Mouse (Mus musculus): ENCODE data around the gene Eif4enif1. TPM values are rescaled to one million over a fixed set of nuclear protein-coding genes. Genes with fewer than 3 reads are reported as not detected.

The Eif4enif1 gene
- total and polyA plus RNA-seq, 2 experiments, result 14.1 to 17.2 TPM

- H3K4me1 ChIP-seq (ENCODE audit: control insufficient read depth, insufficient read depth, low read length), result peaks cover 2% of the 10 kb centered on the region
Observed at GRCm38 (mm10) chr11:3291311-3292061, 89.3 kb downstream of the Eif4enif1 start.

DNA sequence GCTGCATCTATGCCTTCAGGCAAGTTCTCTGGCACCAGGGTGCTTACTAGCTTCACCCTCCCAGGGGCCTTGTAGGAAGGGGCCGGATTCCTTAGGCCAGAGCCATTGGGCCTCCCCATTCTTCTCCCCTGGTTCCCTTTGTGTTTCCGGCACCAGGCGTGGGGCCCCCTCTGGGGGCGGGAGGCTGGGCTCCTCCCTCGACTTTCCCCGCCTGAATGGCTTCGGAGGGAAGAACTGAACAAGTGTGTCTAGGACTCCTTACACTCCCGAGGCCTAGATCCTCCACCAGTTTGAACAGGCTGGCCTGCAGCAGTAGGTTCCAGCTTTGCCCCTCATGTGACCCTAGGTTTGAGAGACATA, 89.8 kb downstream of the Eif4enif1 start:
- Histone ChIP-seq H3K36me3 (ENCODE audit: control insufficient read depth, insufficient read depth, low read length) (no peaks in the 10 kb centered on the region; the same call in 1 of the 2 replicates), H3K4me3 (ENCODE audit: insufficient read depth, low read depth, low read length) (no peak overlapping the region), H3K79me2 (ENCODE audit: control insufficient read depth, insufficient read depth, low read length) (peaks cover 3% of the 10 kb centered on the region; the same call in 1 of the 2 replicates), H3K9ac (ENCODE audit: low read depth, low read length) (no peak overlapping the region), H3K27ac (replicated peaks; ENCODE audit: insufficient read depth, low read depth, low read length) (no peak overlapping the region), H3K27me3 (ENCODE audit: control insufficient read depth, insufficient read depth, low read length) (no peaks in the 10 kb centered on the region), H3K4me1 (ENCODE audit: control insufficient read depth, insufficient read depth, low read length) (peaks cover 2% of the 10 kb centered on the region)
- TF ChIP-seq CTCF (IDR thresholded peaks at IDR 0.05; ENCODE audit: low read depth, low read length), result no peak
- TF ChIP-seq POLR2A (IDR thresholded peaks at IDR 0.05; ENCODE audit: extremely low read depth, insufficient read depth, low read length), result no peak
- WGBS, result 55% methylated on average over 8 of the region's 8 CpGs
- DNase-seq (ENCODE audit: extremely low read depth, low read depth, low spot score), result no peak

More at GRCm38 (mm10) chr11:3291311-3292061, 89.3 kb downstream of the Eif4enif1 start:
- DNase-seq (ENCODE audit: extremely low read depth, low read depth, low spot score), result no peak
- H3K27me3 ChIP-seq (ENCODE audit: control insufficient read depth, insufficient read depth, low read length), result no peaks in the 10 kb centered on the region
- H3K79me2 ChIP-seq (ENCODE audit: control insufficient read depth, insufficient read depth, low read length), result peaks cover 3% of the 10 kb centered on the region; the same call in 1 of the 2 replicates
- WGBS, result 68% methylated on average over 26 of the region's 26 CpGs
- no peak for TF ChIP-seq CTCF (IDR thresholded peaks at IDR 0.05; ENCODE audit: low read depth, low read length)
- TF ChIP-seq POLR2A (IDR thresholded peaks at IDR 0.05; ENCODE audit: extremely low read depth, insufficient read depth, low read length), result no peak
- no peak overlapping the region for H3K27ac ChIP-seq (replicated peaks; ENCODE audit: insufficient read depth, low read depth, low read length)
- H3K9ac ChIP-seq (ENCODE audit: low read depth, low read length), result 0 out of 2 replicates have a peak overlapping the region, but pooled peaks have one; percentile 18
- peak overlapping the region; percentile 97 for H3K4me3 ChIP-seq (ENCODE audit: insufficient read depth, low read depth, low read length)
- no peaks in the 10 kb centered on the region; the same call in 1 of the 2 replicates for H3K36me3 ChIP-seq (ENCODE audit: control insufficient read depth, insufficient read depth, low read length)

GRCm38 (mm10) chr11:3292711-3293249, 90.6 kb downstream of the Eif4enif1 start:
- no peaks in the 10 kb centered on the region for H3K27me3 ChIP-seq (ENCODE audit: control insufficient read depth, insufficient read depth, low read length)
- 76% methylated on average over 8 of the region's 8 CpGs for WGBS
- no peak for TF ChIP-seq CTCF (IDR thresholded peaks at IDR 0.05; ENCODE audit: low read depth, low read length)
- H3K27ac ChIP-seq (replicated peaks; ENCODE audit: insufficient read depth, low read depth, low read length), result no peak overlapping the region
- DNase-seq (ENCODE audit: extremely low read depth, low read depth, low spot score), result no peak
- H3K36me3 ChIP-seq (ENCODE audit: control insufficient read depth, insufficient read depth, low read length), result no peaks in the 10 kb centered on the region; the same call in 1 of the 2 replicates
- peaks cover 3% of the 10 kb centered on the region; the same call in 1 of the 2 replicates for H3K79me2 ChIP-seq (ENCODE audit: control insufficient read depth, insufficient read depth, low read length)
- no peak overlapping the region for H3K9ac ChIP-seq (ENCODE audit: low read depth, low read length)
- peaks cover 2% of the 10 kb centered on the region for H3K4me1 ChIP-seq (ENCODE audit: control insufficient read depth, insufficient read depth, low read length)
- no peak overlapping the region for H3K4me3 ChIP-seq (ENCODE audit: insufficient read depth, low read depth, low read length)

DNA sequence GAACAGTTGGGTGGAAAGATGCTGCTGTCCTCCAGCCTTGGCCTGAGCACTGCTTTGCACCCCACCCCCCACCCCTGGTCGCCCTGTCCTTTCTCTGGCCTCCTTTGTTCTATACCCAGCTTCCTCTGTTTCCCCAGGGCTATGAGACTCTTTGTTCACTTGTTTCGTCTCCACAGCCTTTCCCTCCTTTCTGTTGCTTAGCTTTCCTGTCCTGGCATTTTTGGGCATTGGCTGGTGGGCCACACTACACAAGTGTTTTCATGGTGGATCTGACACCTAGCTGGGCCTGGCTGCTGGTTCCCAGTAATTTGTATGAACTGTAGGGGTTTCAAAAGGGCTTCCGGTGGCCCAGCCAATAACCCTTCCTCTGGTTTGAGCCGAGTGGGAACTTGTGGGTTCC, 91.2 kb downstream of the Eif4enif1 start:
- H3K4me3 ChIP-seq (ENCODE audit: insufficient read depth, low read depth, low read length), result no peak overlapping the region
- H3K27ac ChIP-seq (replicated peaks; ENCODE audit: insufficient read depth, low read depth, low read length), result no peak overlapping the region
- peaks cover 3% of the 10 kb centered on the region; the same call in 1 of the 2 replicates for H3K79me2 ChIP-seq (ENCODE audit: control insufficient read depth, insufficient read depth, low read length)
- H3K27me3 ChIP-seq (ENCODE audit: control insufficient read depth, insufficient read depth, low read length), result no peaks in the 10 kb centered on the region
- H3K36me3 ChIP-seq (ENCODE audit: control insufficient read depth, insufficient read depth, low read length), result no peaks in the 10 kb centered on the region; the same call in 1 of the 2 replicates
- 89% methylated on average over 4 of the region's 4 CpGs for WGBS
- peaks cover 2% of the 10 kb centered on the region for H3K4me1 ChIP-seq (ENCODE audit: control insufficient read depth, insufficient read depth, low read length)
- no peak overlapping the region for H3K9ac ChIP-seq (ENCODE audit: low read depth, low read length)
- no peak for DNase-seq (ENCODE audit: extremely low read depth, low read depth, low spot score)
- TF ChIP-seq CTCF (IDR thresholded peaks at IDR 0.05; ENCODE audit: low read depth, low read length), result no peak
- TF ChIP-seq POLR2A (IDR thresholded peaks at IDR 0.05; ENCODE audit: extremely low read depth, insufficient read depth, low read length), result no peak

Other genes with a start within 250 kb of the Eif4enif1 start
- gene Sfi1, start 8.9 kb upstream of the Eif4enif1 start, total RNA-seq (2014; rRNA removed), result 11.3 and 12.4 TPM in 2 replicates
- gene Sfi1, start 8.9 kb upstream of the Eif4enif1 start, polyA plus RNA-seq (2012; rRNA removed), result 9.9 and 12.4 TPM in 2 replicates
- 57.1 and 61.9 TPM in 2 replicates for gene Drg1, start 64.0 kb downstream of the Eif4enif1 start, total RNA-seq (2014; rRNA removed)
- 16.8 and 17.8 TPM in 2 replicates for gene Drg1, start 64.0 kb downstream of the Eif4enif1 start, polyA plus RNA-seq (2012; rRNA removed)
- 4.2 and 5.8 TPM in 2 replicates for gene Patz1, start 86.5 kb downstream of the Eif4enif1 start, total RNA-seq (2014; rRNA removed)
- 4.4 and 6.0 TPM in 2 replicates for gene Patz1, start 86.5 kb downstream of the Eif4enif1 start, polyA plus RNA-seq (2012; rRNA removed)
- 0.67 and 0.83 TPM in 2 replicates for gene Pik3ip1, start 128.0 kb downstream of the Eif4enif1 start, total RNA-seq (2014; rRNA removed)
- 0.59 and 0.77 TPM in 2 replicates for gene Pik3ip1, start 128.0 kb downstream of the Eif4enif1 start, polyA plus RNA-seq (2012; rRNA removed)
- 7.2 TPM in 2 replicates for gene Limk2, start 206.8 kb downstream of the Eif4enif1 start, total RNA-seq (2014; rRNA removed)
- 6.1 and 9.1 TPM in 2 replicates for gene Limk2, start 206.8 kb downstream of the Eif4enif1 start, polyA plus RNA-seq (2012; rRNA removed)
- 11.2 and 14.8 TPM in 2 replicates for gene Rnf185, start 250.0 kb downstream of the Eif4enif1 start, total RNA-seq (2014; rRNA removed)
- gene Rnf185, start 250.0 kb downstream of the Eif4enif1 start, polyA plus RNA-seq (2012; rRNA removed), result 28.7 and 33.3 TPM in 2 replicates